Mouse (Mus musculus) midbrain, embryonic 10.5 days (tissue): ENCODE measurements around the gene Vil1. TPM values are rescaled to one million over a fixed set of nuclear protein-coding genes. Genes with fewer than 3 reads are reported as not detected.

Experiments
- DNase-seq: peaks from one replicate; pipeline ENCODE4 v3.0.0-alpha.2; 2017; ENCODE audit warnings: low spot score
- H3K27ac ChIP-seq: fragments of 300-500 bp; sonication (generic); replicated peaks from 2 replicates; pipeline ENCODE4 v1.5.1; 2016; ENCODE audit warnings: mild to moderate bottlenecking
- H3K27me3 ChIP-seq: fragments of 300-500 bp; sonication (generic); 2 replicates; pipeline ENCODE4 v1.6.1; 2016; ENCODE audit warnings: low read depth, mild to moderate bottlenecking; ENCODE audit not compliant: poor library complexity, severe bottlenecking
- H3K36me3 ChIP-seq: fragments of 300-500 bp; sonication (generic); 2 replicates; pipeline ENCODE4 v1.6.1; 2016; ENCODE audit warnings: mild to moderate bottlenecking, moderate library complexity
- H3K4me1 ChIP-seq: fragments of 300-500 bp; sonication (generic); 2 replicates; pipeline ENCODE4 v1.6.1; 2016
- H3K4me3 ChIP-seq: fragments of 300-500 bp; sonication (generic); 2 replicates; pipeline ENCODE4 v1.5.1; 2016; ENCODE audit warnings: mild to moderate bottlenecking, moderate library complexity
- H3K9me3 ChIP-seq: fragments of 300-500 bp; sonication (generic); replicated peaks from 2 replicates; pipeline ENCODE4 v1.6.1; 2016; ENCODE audit warnings: mild to moderate bottlenecking
- WGBS: fragments of 180-500 bp; shearing (Covaris S2); methylation state at CpG from one replicate; pipeline ENCODE4 v1.1.7; 2016; 5-methylcytosine and 5-hydroxymethylcytosine counted together
- polyA plus RNA-seq: library from polyadenylated mRNA; unstranded; fragments of >200 nt; fragmentation: Nextera tagmentation; extraction: Ambion mirVana; gene quantifications from 2 replicates; pipeline ENCODE4 v1.2.1, GENCODE M21; 2016

The Vil1 gene
- polyA plus RNA-seq, 1 experiment from 2014 or later = 0.15 TPM

DNA sequence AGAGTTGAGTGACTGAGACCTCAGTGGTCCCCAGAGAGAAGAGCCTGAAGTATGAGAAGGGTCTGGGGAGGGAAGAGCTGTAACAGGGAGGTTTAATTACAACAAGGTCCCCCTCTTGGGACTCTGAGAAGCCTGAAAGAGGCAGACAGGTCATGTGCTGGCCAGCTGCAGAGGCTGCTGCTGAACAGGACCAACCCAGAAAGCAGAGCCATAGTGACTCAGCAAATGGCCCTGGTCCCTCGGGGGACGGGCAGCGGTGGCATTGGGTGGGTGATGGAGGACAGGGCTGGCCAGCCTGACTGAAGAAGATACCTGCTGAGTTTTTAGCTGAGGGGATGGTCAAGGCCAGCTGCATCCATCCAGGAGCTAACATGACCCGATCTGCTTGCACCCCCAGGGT is 32.8 kb upstream of the Vil1 start:
- Histone ChIP-seq H3K36me3 (no peaks in the 10 kb centered on the region), H3K27me3 (no peaks in the 10 kb centered on the region), H3K4me1 (peaks cover 22% of the 10 kb centered on the region), H3K27ac (peak overlapping the region; percentile 15; the same call in 1 of the 2 replicates), H3K9me3 (no peaks in the 10 kb centered on the region), H3K4me3 (no peak overlapping the region)
- DNase-seq = no peak
- WGBS = 88% methylated on average over 4 of the region's 4 CpGs

GRCm38 (mm10) chr1:74379058-74379504 is 30.1 kb upstream of the Vil1 start:
- Histone ChIP-seq H3K9me3 (no peaks in the 10 kb centered on the region), H3K4me3 (no peak overlapping the region), H3K4me1 (peaks cover 22% of the 10 kb centered on the region), H3K36me3 (no peaks in the 10 kb centered on the region), H3K27me3 (no peaks in the 10 kb centered on the region), H3K27ac (no peak overlapping the region)
- WGBS = 93% methylated on average over 7 of the region's 7 CpGs
- no peak for DNase-seq

DNA sequence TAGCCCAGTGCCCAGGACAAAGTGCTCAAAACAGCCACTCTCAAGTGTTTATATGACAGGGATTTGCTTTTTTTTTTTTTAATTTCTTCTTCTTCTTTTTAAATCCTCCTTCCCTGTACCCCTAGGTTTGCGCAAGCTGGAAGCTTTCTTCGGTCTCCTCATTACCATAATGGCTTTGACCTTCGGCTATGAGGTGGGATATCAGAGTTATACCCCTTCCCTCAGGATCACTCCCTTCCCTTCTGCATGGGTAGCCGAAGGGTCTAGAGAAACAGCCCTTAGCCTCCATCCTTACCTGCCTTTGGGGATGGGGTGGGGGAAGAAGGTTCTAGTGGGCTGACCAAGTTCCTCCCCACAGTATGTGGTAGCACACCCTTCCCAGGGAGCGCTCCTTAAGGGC is 28.7 kb upstream of the Vil1 start:
- Histone ChIP-seq H3K9me3 (no peaks in the 10 kb centered on the region), H3K27ac (no peak overlapping the region), H3K36me3 (no peaks in the 10 kb centered on the region), H3K4me1 (peaks cover 16% of the 10 kb centered on the region), H3K27me3 (no peaks in the 10 kb centered on the region), H3K4me3 (no peak overlapping the region)
- 86% methylated on average over 5 of the region's 5 CpGs for WGBS
- DNase-seq = no peak

GRCm38 (mm10) chr1:74381588-74382021 is 27.6 kb upstream of the Vil1 start:
- Histone ChIP-seq H3K27me3 (no peaks in the 10 kb centered on the region), H3K36me3 (no peaks in the 10 kb centered on the region), H3K27ac (no peak overlapping the region), H3K4me3 (no peak overlapping the region), H3K9me3 (no peaks in the 10 kb centered on the region), H3K4me1 (peaks cover 12% of the 10 kb centered on the region)
- no peak for DNase-seq
- 92% methylated on average over 10 of the region's 10 CpGs for WGBS

GRCm38 (mm10) chr1:74383385-74383784 is 25.8 kb upstream of the Vil1 start:
- Histone ChIP-seq H3K27ac (no peak overlapping the region), H3K4me1 (peaks cover 13% of the 10 kb centered on the region), H3K36me3 (no peaks in the 10 kb centered on the region), H3K4me3 (no peak overlapping the region), H3K27me3 (peaks cover 5% of the 10 kb centered on the region), H3K9me3 (no peaks in the 10 kb centered on the region)
- WGBS = 92% methylated on average over 13 of the region's 13 CpGs
- DNase-seq = no peak

- Histone ChIP-seq H3K4me1 (peaks cover 17% of the 10 kb centered on the region), H3K9me3 (no peaks in the 10 kb centered on the region), H3K27ac (no peak overlapping the region), H3K4me3 (no peak overlapping the region), H3K27me3 (peaks cover 17% of the 10 kb centered on the region), H3K36me3 (no peaks in the 10 kb centered on the region)
- no peak for DNase-seq
- 84% methylated on average over 8 of the region's 8 CpGs for WGBS
These were observed 24.7 kb upstream of the Vil1 start for GRCm38 (mm10) chr1:74384525-74384924.

DNA sequence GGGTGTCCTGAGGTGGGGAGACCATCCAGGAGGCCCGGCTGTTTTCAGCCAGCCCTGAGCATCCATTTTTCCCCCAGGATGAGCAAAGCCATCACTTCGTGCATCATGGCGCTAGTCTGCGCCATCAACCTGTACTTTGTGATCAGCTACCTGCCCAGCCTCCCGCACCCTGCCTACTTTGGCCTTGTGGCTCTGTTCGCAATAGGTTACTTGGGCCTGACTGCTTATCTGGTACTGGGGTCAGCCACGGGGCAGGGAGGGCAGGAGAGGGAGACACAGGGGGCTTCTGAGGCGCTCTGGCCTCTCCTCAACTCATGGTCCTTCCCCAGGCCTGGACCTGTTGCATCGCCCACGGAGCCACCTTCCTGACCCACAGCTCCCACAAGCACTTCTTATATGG is 24.1 kb upstream of the Vil1 start:
- peaks cover 22% of the 10 kb centered on the region for H3K4me1 ChIP-seq
- no peak overlapping the region for H3K27ac ChIP-seq
- H3K36me3 ChIP-seq = no peaks in the 10 kb centered on the region
- peaks cover 22% of the 10 kb centered on the region for H3K27me3 ChIP-seq
- DNase-seq = no peak
- 89% methylated on average over 10 of the region's 10 CpGs for WGBS
- no peak overlapping the region for H3K4me3 ChIP-seq
- H3K9me3 ChIP-seq = no peaks in the 10 kb centered on the region

DNA sequence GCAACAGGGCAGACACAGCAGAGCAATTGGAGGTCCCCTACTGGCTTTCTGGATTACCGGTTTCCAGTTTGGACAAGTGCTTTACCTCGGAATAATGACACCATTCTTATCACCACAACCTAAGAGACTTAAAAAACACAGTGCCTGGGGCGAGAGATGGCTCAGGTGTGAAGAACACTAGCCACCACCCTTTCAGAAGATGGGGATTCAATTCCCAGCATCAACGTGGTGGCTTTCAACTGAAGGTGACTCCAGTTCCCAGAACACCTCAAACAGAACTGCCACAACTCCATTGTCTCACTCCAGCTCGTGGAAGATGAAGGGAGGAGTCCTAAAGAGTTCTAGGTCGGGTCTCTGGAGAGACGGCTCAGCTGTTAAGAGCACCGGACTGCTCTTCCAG is 23.6 kb upstream of the Vil1 start:
- WGBS = 90% methylated on average over 8 of the region's 8 CpGs
- H3K4me1 ChIP-seq = peaks cover 27% of the 10 kb centered on the region

GRCm38 (mm10) chr1:74386363-74386713 is 22.8 kb upstream of the Vil1 start:
- Histone ChIP-seq H3K27ac (peak overlapping the region; percentile 92), H3K4me3 (peak overlapping the region; percentile 61), H3K36me3 (no peaks in the 10 kb centered on the region), H3K4me1 (peaks cover 34% of the 10 kb centered on the region), H3K9me3 (no peaks in the 10 kb centered on the region), H3K27me3 (peaks cover 31% of the 10 kb centered on the region)
- WGBS = 68% methylated on average over 7 of the region's 10 CpGs
- DNase-seq = no peak

More for the DNA sequence above, 23.6 kb upstream of the Vil1 start:
- Histone ChIP-seq H3K4me3 (no peak overlapping the region), H3K36me3 (no peaks in the 10 kb centered on the region), H3K27ac (no peak overlapping the region), H3K27me3 (peaks cover 27% of the 10 kb centered on the region), H3K9me3 (no peaks in the 10 kb centered on the region)
- DNase-seq = no peak

- peak overlapping the region; percentile 61 for H3K4me3 ChIP-seq
- no peaks in the 10 kb centered on the region for H3K9me3 ChIP-seq
- H3K4me1 ChIP-seq = peaks cover 37% of the 10 kb centered on the region
- H3K36me3 ChIP-seq = no peaks in the 10 kb centered on the region
- H3K27ac ChIP-seq = peak overlapping the region; percentile 92
- H3K27me3 ChIP-seq = peaks cover 31% of the 10 kb centered on the region
- WGBS = under 1% methylated on average over 26 of the region's 26 CpGs
- DNase-seq = peak; percentile 95
These were observed 22.3 kb upstream of the Vil1 start for GRCm38 (mm10) chr1:74386714-74387385.

DNA sequence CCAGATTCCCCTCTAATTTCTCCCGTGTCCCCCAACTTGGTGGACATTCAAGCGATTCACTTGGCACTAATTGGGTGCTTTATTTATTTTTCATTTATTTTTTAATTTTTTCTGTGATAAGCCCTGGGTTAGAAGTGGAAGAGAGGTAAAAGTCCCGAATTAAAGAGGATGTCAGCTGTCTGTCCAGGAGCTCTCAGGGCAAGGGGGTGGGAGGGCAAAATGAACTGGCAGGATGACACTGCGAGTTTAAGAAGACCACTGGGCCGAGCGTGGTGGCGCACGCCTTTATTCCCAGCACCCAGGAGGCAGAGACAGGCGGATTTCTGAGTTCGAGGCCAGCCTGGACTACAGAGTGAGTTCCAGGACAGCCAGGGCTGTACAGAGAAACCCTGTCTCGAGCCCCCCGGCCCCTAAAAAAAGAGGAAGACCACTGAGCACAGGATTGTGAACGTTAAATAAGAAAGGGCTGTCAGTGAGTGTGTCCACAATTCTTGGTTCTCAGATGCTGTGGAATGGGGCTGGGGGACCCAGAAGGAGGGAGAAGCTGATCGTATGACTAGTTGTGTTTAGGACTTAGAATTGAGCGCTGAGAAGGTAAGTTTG is 21.7 kb upstream of the Vil1 start:
- DNase-seq = no peak
- Histone ChIP-seq H3K9me3 (no peaks in the 10 kb centered on the region), H3K36me3 (no peaks in the 10 kb centered on the region), H3K4me1 (peaks cover 43% of the 10 kb centered on the region), H3K27ac (peak overlapping the region; percentile 92), H3K27me3 (peaks cover 31% of the 10 kb centered on the region), H3K4me3 (peak overlapping the region; percentile 61)
- WGBS = 62% methylated on average over 15 of the region's 15 CpGs

GRCm38 (mm10) chr1:74388398-74388920 is 20.7 kb upstream of the Vil1 start:
- Histone ChIP-seq H3K9me3 (no peaks in the 10 kb centered on the region), H3K36me3 (peaks cover 6% of the 10 kb centered on the region), H3K4me1 (peaks cover 53% of the 10 kb centered on the region), H3K27me3 (peaks cover 31% of the 10 kb centered on the region), H3K27ac (no peak overlapping the region), H3K4me3 (no peak overlapping the region)
- WGBS = 77% methylated on average over 7 of the region's 7 CpGs
- DNase-seq = no peak

- H3K4me3 ChIP-seq = peak overlapping the region; percentile 97
- H3K27me3 ChIP-seq = peaks cover 31% of the 10 kb centered on the region
- peak; percentile 46 for DNase-seq
- peaks cover 59% of the 10 kb centered on the region for H3K4me1 ChIP-seq
- H3K36me3 ChIP-seq = peaks cover 20% of the 10 kb centered on the region
- H3K27ac ChIP-seq = peak overlapping the region; percentile 69
- 3% methylated on average over 29 of the region's 29 CpGs for WGBS
- no peaks in the 10 kb centered on the region for H3K9me3 ChIP-seq
These were observed 19.3 kb upstream of the Vil1 start for GRCm38 (mm10) chr1:74389831-74390286.
